Mouse (Mus musculus): ENCODE measurements around the gene Tmco1. TPM values are rescaled to one million over a fixed set of nuclear protein-coding genes. Genes with fewer than 3 reads are reported as not detected.

Tmco1 gene
- polyA plus RNA-seq, 1 experiment from 2014 or later: 81.5 TPM

- Histone ChIP-seq H3K4me2 (ENCODE audit: low read depth, severe bottlenecking) (no peak overlapping the region), H3K9ac (ENCODE audit: low read length) (no peak overlapping the region), H3K36me3 (ENCODE audit: control insufficient read depth, insufficient read depth, low read length) (no peaks in the 10 kb centered on the region), H3K9me3 (ENCODE audit: control insufficient read depth, low read length) (no peaks in the 10 kb centered on the region), H3K27ac (replicated peaks; ENCODE audit: low read depth, low read length) (no peak overlapping the region), H3K4me3 (ENCODE audit: low read depth, low read length) (no peak overlapping the region), H3K27me3 (ENCODE audit: control insufficient read depth, insufficient read depth, low read length) (no peaks in the 10 kb centered on the region), H3K4me1 (ENCODE audit: control insufficient read depth, insufficient read depth, low read length) (peaks cover 9% of the 10 kb centered on the region)
- DNase-seq (ENCODE audit: low spot score): no peak
- 87% methylated on average over 5 of the region's 5 CpGs for WGBS
- ATAC-seq (ENCODE audit: insufficient number of reproducible peaks, low FRiP score, low TSS enrichment, low read depth): no peak
Measured at GRCm38 (mm10) chr1:167287156-167287555, 21.0 kb upstream of the Tmco1 start.

- H3K4me1 ChIP-seq (ENCODE audit: control insufficient read depth, insufficient read depth, low read length): peaks cover 13% of the 10 kb centered on the region
- no peak overlapping the region for H3K4me3 ChIP-seq (ENCODE audit: low read depth, low read length)
- H3K4me2 ChIP-seq (ENCODE audit: low read depth, severe bottlenecking): no peak overlapping the region
- no peak for ATAC-seq (ENCODE audit: insufficient number of reproducible peaks, low FRiP score, low TSS enrichment, low read depth)
- no peaks in the 10 kb centered on the region for H3K9me3 ChIP-seq (ENCODE audit: control insufficient read depth, low read length)
- 47% methylated on average over 11 of the region's 11 CpGs for WGBS
- no peaks in the 10 kb centered on the region for H3K27me3 ChIP-seq (ENCODE audit: control insufficient read depth, insufficient read depth, low read length)
- no peaks in the 10 kb centered on the region for H3K36me3 ChIP-seq (ENCODE audit: control insufficient read depth, insufficient read depth, low read length)
- no peak overlapping the region for H3K27ac ChIP-seq (replicated peaks; ENCODE audit: low read depth, low read length)
- DNase-seq (ENCODE audit: low spot score): no peak
- H3K9ac ChIP-seq (ENCODE audit: low read length): no peak overlapping the region
Measured at GRCm38 (mm10) chr1:167288665-167289538, 19.3 kb upstream of the Tmco1 start.

GRCm38 (mm10) chr1:167289567-167290262 is 18.5 kb upstream of the Tmco1 start:
- Histone ChIP-seq H3K4me3 (ENCODE audit: low read depth, low read length) (no peak overlapping the region), H3K4me2 (ENCODE audit: low read depth, severe bottlenecking) (peak overlapping the region; percentile 7; the same call in 1 of the 2 replicates), H3K9ac (ENCODE audit: low read length) (no peak overlapping the region), H3K36me3 (ENCODE audit: control insufficient read depth, insufficient read depth, low read length) (no peaks in the 10 kb centered on the region), H3K4me1 (ENCODE audit: control insufficient read depth, insufficient read depth, low read length) (peaks cover 13% of the 10 kb centered on the region), H3K9me3 (ENCODE audit: control insufficient read depth, low read length) (no peaks in the 10 kb centered on the region), H3K27me3 (ENCODE audit: control insufficient read depth, insufficient read depth, low read length) (no peaks in the 10 kb centered on the region), H3K27ac (replicated peaks; ENCODE audit: low read depth, low read length) (no peak overlapping the region)
- ATAC-seq (ENCODE audit: insufficient number of reproducible peaks, low FRiP score, low TSS enrichment, low read depth) (no peak), DNase-seq (ENCODE audit: low spot score) (peak; percentile 55)
- WGBS: 8% methylated on average over 11 of the region's 11 CpGs

DNA sequence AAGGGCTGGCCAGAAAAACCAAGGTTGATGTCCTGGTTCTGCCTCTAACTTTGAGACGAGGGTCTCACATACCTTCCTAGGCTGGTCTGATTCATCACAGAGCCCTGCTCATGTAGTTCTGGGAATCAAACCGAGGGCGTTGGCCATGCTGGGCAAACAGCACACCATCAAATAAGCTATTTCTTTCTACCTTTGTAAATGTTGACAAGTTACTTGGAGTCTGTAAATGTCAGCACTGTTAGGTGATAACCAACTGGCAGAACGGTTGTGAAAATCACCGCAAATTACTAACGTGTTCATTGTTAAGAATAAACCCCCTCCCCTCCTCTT is 17.9 kb upstream of the Tmco1 start:
- Histone ChIP-seq H3K27ac (replicated peaks; ENCODE audit: low read depth, low read length) (no peak overlapping the region), H3K9ac (ENCODE audit: low read length) (no peak overlapping the region), H3K36me3 (ENCODE audit: control insufficient read depth, insufficient read depth, low read length) (no peaks in the 10 kb centered on the region), H3K27me3 (ENCODE audit: control insufficient read depth, insufficient read depth, low read length) (no peaks in the 10 kb centered on the region), H3K4me3 (ENCODE audit: low read depth, low read length) (no peak overlapping the region), H3K9me3 (ENCODE audit: control insufficient read depth, low read length) (no peaks in the 10 kb centered on the region), H3K4me2 (ENCODE audit: low read depth, severe bottlenecking) (peak overlapping the region; percentile 7; the same call in 1 of the 2 replicates), H3K4me1 (ENCODE audit: control insufficient read depth, insufficient read depth, low read length) (peaks cover 13% of the 10 kb centered on the region)
- DNase-seq (ENCODE audit: low spot score): no peak
- WGBS: 27% methylated on average over 6 of the region's 6 CpGs
- ATAC-seq (ENCODE audit: insufficient number of reproducible peaks, low FRiP score, low TSS enrichment, low read depth): no peak

- H3K9me3 ChIP-seq (ENCODE audit: control insufficient read depth, low read length): no peaks in the 10 kb centered on the region
- peaks cover 11% of the 10 kb centered on the region for H3K4me1 ChIP-seq (ENCODE audit: control insufficient read depth, insufficient read depth, low read length)
- DNase-seq (ENCODE audit: low spot score): no peak
- 83% methylated on average over 8 of the region's 8 CpGs for WGBS
- H3K27ac ChIP-seq (replicated peaks; ENCODE audit: low read depth, low read length): no peak overlapping the region
- no peak for ATAC-seq (ENCODE audit: insufficient number of reproducible peaks, low FRiP score, low TSS enrichment, low read depth)
- no peak overlapping the region for H3K4me3 ChIP-seq (ENCODE audit: low read depth, low read length)
- no peak overlapping the region for H3K4me2 ChIP-seq (ENCODE audit: low read depth, severe bottlenecking)
- H3K36me3 ChIP-seq (ENCODE audit: control insufficient read depth, insufficient read depth, low read length): no peaks in the 10 kb centered on the region
- H3K27me3 ChIP-seq (ENCODE audit: control insufficient read depth, insufficient read depth, low read length): no peaks in the 10 kb centered on the region
- H3K9ac ChIP-seq (ENCODE audit: low read length): no peak overlapping the region
Measured at GRCm38 (mm10) chr1:167291610-167292009, 16.6 kb upstream of the Tmco1 start.

DNA sequence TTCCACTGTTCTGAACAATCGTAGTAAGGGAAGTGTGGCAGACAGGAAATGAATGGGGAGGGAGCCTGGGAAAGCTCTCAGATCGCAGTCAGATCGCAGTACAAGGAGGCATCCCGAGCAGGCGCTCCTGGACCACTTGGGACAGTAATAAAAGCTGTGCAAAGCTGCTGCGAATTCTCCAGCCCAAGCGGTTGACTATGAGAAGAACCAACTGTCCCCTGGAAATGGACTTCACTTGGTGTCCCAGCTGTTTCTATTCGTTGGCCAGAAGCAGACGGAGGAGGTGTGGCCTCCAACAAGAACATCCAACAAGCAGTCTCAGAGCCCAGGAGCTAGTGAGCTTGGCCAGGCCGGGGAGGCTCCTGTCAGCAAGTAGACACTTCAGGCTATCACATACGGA is 15.7 kb upstream of the Tmco1 start:
- Histone ChIP-seq H3K4me2 (ENCODE audit: low read depth, severe bottlenecking) (no peak overlapping the region), H3K4me1 (ENCODE audit: control insufficient read depth, insufficient read depth, low read length) (peaks cover 11% of the 10 kb centered on the region), H3K4me3 (ENCODE audit: low read depth, low read length) (no peak overlapping the region), H3K36me3 (ENCODE audit: control insufficient read depth, insufficient read depth, low read length) (no peaks in the 10 kb centered on the region), H3K9me3 (ENCODE audit: control insufficient read depth, low read length) (no peaks in the 10 kb centered on the region), H3K27me3 (ENCODE audit: control insufficient read depth, insufficient read depth, low read length) (no peaks in the 10 kb centered on the region), H3K9ac (ENCODE audit: low read length) (no peak overlapping the region), H3K27ac (replicated peaks; ENCODE audit: low read depth, low read length) (no peak overlapping the region)
- 17% methylated on average over 11 of the region's 11 CpGs for WGBS
- no peak for DNase-seq (ENCODE audit: low spot score)
- ATAC-seq (ENCODE audit: insufficient number of reproducible peaks, low FRiP score, low TSS enrichment, low read depth): no peak

- H3K9ac ChIP-seq (ENCODE audit: low read length): no peak overlapping the region
- no peak overlapping the region for H3K4me3 ChIP-seq (ENCODE audit: low read depth, low read length)
- ATAC-seq (ENCODE audit: insufficient number of reproducible peaks, low FRiP score, low TSS enrichment, low read depth): no peak
- DNase-seq (ENCODE audit: low spot score): no peak
- H3K4me1 ChIP-seq (ENCODE audit: control insufficient read depth, insufficient read depth, low read length): peaks cover 4% of the 10 kb centered on the region; the same call in 1 of the 2 replicates
- no peaks in the 10 kb centered on the region for H3K9me3 ChIP-seq (ENCODE audit: control insufficient read depth, low read length)
- 63% methylated on average over 13 of the region's 13 CpGs for WGBS
- no peak overlapping the region for H3K27ac ChIP-seq (replicated peaks; ENCODE audit: low read depth, low read length)
- no peaks in the 10 kb centered on the region for H3K36me3 ChIP-seq (ENCODE audit: control insufficient read depth, insufficient read depth, low read length)
- H3K4me2 ChIP-seq (ENCODE audit: low read depth, severe bottlenecking): no peak overlapping the region
- no peaks in the 10 kb centered on the region for H3K27me3 ChIP-seq (ENCODE audit: control insufficient read depth, insufficient read depth, low read length)
Measured at GRCm38 (mm10) chr1:167295679-167296402, 12.3 kb upstream of the Tmco1 start.

GRCm38 (mm10) chr1:167300122-167300521 is 8.1 kb upstream of the Tmco1 start:
- Histone ChIP-seq H3K9ac (ENCODE audit: low read length) (no peak overlapping the region), H3K9me3 (ENCODE audit: control insufficient read depth, low read length) (no peaks in the 10 kb centered on the region)
- 82% methylated on average over 2 of the region's 2 CpGs for WGBS

More at GRCm38 (mm10) chr1:167300122-167300521, 8.1 kb upstream of the Tmco1 start:
- Histone ChIP-seq H3K27me3 (ENCODE audit: control insufficient read depth, insufficient read depth, low read length) (no peaks in the 10 kb centered on the region), H3K27ac (replicated peaks; ENCODE audit: low read depth, low read length) (no peak overlapping the region), H3K36me3 (ENCODE audit: control insufficient read depth, insufficient read depth, low read length) (no peaks in the 10 kb centered on the region), H3K4me3 (ENCODE audit: low read depth, low read length) (no peak overlapping the region), H3K4me2 (ENCODE audit: low read depth, severe bottlenecking) (no peak overlapping the region), H3K4me1 (ENCODE audit: control insufficient read depth, insufficient read depth, low read length) (no peaks in the 10 kb centered on the region)
- ATAC-seq (ENCODE audit: insufficient number of reproducible peaks, low FRiP score, low TSS enrichment, low read depth) (0 out of 2 replicates have a peak, but pooled peaks have one; percentile 36), DNase-seq (ENCODE audit: low spot score) (no peak)
